Mouse (Mus musculus) megakaryocyte-erythroid progenitor cell, adult 5-6 weeks (primary cell): ENCODE measurements around the gene Asb2. TPM values are rescaled to one million over a fixed set of nuclear protein-coding genes. Genes with fewer than 3 reads are reported as not detected.

ENCODE experiments used
- ATAC-seq: replicated peaks from 2 replicates; pipeline ENCODE4 v1.8.0; 2016; ENCODE audit warnings: mild to moderate bottlenecking, inconsistent platforms; ENCODE audit not compliant: severe bottlenecking, poor library complexity, low FRiP score, low TSS enrichment
- total RNA-seq, 2 experiments: library from RNA; stranded (forward) in 1 of 2; stranded (reverse) in 1 of 2; fragments of 200-1000, 215-1000 nt in 1 of 2; fragments of >200 nt in 1 of 2; fragmentation: Nextera tagmentation in 1 of 2; gene quantifications; 2 replicates each; pipeline ENCODE4 v1.2.3; 2014 to 2017

Asb2 gene
- total RNA-seq, 2 experiments from 2014 or later = 0.38 TPM; not detected in 1

DNA sequence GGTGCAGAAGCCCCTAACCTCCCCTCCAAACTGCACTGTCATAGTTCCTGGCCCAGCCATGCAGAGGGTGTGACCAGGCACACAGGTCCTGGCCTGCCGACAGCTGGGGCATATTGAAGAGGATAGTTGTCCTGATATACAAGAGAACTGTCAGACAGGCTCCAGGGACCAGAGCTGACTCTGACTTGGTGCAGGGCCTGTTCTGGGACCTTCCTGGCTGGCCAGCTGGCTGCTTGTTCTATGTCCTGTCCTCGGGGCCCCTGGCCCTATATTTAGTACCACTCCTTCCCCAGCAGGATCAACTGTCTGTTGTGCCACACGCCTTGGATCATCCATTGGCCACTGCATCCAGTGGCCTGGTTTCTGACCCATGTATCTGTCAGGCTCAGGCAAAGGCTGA is 6.5 kb upstream of the Asb2 start:
- ATAC-seq = 0 out of 2 replicates have a peak, but pooled peaks have one; percentile 22

DNA sequence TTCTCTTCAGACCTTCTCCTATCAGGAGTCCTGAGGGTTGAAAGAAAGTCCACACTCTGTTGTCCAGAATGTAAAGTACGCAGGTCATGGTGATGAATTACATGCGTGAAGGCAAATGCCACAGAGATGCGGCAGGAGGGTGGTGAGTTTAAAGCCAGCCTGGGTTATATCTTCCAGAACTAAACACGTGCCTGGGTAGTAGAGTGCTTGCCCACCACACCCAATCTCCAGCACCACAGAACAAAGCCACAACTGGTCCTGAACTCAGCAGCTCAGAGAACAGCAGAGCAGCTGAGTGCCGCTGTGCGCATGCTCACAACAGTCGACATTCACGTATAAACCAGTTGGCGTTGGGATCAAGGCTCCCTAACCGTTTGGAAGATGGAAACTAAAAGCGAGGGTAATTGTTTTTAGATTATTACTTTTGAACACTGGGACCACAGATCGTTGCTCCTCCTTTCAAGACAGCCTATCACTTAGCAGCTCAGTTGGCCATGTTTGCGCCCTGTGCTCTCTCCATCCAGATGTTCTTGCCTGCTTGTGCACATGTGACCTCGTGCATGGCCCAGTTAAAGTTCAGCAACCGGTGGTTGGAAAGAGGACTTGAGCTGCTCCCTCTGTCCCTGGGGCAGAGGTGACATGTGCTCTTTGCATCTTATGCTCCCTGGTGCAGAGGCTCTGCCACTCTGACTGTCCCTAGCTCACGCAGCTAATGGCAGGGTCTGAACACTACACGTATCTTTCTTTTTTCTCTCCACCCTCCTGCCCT is 5.9 kb upstream of the Asb2 start:
- ATAC-seq = no peak

DNA sequence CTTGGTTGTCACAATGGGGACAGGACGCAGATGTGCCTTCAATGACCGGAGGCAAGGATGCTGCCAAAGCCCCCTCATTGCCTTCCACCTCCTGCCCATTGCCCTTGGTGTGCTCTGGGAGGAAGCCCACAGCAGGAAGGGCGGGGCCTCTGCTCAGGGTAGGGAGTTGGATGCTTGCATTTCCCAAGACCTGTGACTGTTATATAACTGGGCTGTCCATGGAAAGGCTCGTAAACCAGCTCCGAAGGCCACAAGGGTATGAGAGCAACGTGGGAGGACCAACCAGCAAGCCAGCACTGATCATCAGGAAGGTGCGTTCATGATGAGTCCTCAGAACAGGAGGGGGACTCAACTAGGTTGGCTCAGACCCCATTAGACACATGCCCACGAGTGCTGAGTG is 5.0 kb upstream of the Asb2 start:
- ATAC-seq = no peak

DNA sequence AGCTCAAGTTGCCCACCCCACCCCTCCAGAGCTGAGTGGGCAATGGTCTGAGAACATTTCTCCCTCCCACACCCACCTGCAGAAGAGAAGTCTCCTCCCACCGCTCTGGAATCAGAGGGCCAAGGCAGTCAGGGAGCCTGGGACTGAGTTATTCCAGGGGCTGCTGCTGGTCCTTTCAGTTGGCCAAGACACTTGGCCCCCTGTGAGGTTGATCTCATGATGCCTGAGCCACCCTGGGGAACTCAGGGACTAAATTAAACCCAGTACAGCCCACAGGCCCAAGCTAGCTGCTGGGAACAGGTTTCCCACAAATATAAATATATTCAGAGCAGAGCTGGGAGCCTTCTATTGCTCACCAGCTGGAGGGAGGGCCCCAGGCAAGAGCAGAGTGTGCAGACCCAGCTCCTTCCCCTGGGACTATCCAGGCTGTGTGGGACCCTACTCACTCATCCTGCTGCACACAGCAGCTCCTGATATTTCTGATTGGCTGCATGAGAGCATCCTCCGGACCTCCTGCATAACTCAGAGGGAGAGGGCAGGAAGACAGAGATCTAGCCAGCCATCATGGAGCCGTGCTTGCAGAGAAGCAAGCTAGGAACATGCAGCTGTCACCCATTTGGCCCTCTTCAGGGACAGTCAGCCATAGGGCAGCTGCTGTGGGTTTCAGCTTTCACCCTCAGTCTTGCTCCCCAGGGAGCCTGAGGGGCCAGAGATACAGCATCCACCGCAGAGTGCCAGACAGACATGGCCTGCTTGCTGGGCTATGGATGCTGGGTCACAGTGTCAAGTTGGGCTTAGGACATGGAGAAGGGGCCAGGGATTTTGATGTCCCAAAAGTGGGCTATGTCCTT is 3.4 kb upstream of the Asb2 start:
- ATAC-seq = no peak

DNA sequence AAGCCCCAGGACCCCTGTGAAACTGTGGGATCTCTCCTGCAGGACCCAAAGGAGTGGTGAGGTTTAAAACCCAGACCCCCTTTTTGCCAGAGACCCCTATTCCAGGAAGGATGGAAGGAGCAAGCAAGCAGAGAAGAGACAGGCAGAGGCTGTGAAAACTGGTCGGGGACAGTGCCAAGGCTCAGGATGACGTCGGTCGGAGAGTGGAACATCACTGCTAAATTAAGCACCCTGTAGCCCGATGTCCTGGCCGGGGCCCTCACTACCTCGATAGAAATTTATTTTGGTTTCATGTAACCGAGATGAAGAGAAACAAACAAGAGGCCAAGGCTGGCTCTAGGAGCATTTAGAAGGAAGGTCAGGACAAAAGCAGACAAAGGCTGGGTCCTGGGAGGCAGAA is 2.4 kb upstream of the Asb2 start:
- ATAC-seq = no peak

DNA sequence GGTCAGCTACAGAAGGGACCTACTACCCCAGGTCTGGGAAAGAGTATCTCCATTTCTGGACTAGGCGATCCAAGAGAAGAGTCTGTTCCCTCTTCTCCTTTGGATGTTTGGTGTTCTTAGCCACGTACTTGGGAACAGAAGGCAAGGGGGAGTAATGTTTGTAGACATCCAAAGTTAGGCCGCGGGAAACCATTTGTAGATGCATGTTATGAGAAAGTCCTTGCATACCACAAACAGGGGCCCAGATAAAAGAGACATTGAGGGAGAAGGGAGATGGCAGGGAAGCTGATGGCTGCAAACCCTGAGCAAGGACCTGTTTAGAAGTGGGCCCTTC is 581 bp upstream of the Asb2 start:
- ATAC-seq = no peak

DNA sequence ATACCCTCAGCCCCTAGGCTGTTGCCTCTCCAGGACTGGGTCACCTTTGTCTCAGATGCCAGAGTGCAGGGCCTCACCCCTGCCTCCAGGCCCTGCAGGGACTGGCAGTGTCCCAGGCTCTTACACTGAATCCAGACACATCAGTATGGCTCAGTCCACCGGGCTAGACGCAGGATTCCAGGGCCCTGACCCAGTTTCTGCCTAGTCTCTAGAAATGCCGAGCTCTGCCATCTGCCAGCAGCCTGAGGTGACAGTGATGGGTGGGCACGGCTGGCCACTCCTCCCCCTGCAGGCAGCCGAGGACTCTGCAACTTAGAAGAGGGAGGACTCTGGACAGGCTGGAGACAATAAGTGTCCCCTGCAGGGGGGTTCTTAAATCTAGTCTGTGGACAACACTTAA is 2.3 kb downstream of the Asb2 start:
- peak; percentile 78 for ATAC-seq

DNA sequence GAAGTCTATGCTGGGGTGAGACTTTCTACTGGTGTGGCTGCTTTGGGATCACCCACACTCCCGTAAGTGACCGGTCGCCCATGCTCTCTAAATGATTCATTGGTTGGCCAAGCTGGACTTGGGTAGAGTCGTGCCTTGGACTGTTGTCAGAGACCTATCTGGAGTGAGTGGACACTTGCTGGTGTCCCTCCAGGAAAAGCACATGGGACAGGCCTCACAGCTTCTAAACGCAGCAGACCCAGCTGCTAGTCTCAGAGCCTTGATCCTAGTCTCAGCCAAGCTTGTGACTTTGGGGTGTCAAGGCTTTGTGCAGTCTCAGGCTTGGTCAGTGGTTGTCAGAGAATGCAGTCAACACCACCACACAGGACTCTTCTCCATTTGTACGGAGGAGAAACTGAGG is 3.1 kb downstream of the Asb2 start:
- ATAC-seq = no peak

DNA sequence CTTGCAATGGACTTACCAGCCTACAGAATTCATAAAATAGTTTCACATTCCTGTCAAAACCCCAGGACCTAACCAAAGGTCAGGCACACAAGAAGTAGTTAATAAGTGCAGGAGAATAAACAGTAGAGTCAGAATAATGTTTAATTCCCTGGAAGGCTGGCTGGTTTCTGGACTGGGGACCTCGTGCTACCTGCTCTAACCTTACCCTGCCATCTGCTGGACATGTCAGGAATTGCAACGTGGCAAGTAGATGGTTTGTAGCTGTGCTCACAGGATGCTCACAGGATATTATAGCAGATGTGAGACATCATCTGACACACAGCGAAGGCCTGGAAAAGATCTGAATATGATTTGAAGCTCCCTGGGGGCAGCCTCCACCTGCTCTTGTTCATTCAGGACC is 7.3 kb downstream of the Asb2 start:
- ATAC-seq = peak; percentile 79

DNA sequence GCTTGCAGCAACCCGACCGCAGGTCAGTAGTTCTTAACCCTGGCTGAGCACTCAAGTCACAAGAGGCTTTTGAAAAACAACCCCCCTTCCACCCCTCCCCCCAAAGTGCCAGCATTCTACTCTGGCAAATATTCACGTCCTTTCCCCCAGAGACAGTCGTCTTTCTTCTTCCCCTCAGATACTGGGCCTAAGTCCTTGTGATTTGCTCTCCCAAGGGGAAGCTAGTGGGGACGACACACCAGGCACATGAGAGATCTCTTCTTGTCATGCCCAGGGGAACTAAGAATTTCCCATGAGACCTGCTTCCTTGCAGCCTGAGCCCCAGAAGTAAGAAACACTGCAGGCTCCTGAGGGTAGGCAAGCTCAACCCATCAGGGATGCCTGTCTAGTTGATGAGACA is 8.4 kb downstream of the Asb2 start:
- no peak for ATAC-seq

DNA sequence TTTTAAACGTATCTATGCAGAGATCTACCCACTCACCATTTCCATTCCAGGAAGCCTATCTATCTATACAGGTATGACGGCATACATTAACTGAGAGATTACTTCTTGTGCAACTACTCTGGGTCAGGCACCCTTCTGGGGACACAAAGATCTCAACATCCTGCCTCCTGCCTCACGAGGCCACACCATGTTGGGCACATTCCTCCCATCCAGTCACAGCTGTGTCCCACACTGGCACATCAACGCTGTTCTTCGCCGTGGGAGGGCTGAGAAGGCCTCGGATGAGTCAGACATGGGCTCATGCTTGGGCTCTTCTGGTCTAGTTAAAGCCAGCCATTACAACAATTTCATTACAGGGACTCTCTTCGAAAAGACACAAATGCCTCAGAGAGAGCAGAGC is 8.9 kb downstream of the Asb2 start:
- no peak for ATAC-seq

DNA sequence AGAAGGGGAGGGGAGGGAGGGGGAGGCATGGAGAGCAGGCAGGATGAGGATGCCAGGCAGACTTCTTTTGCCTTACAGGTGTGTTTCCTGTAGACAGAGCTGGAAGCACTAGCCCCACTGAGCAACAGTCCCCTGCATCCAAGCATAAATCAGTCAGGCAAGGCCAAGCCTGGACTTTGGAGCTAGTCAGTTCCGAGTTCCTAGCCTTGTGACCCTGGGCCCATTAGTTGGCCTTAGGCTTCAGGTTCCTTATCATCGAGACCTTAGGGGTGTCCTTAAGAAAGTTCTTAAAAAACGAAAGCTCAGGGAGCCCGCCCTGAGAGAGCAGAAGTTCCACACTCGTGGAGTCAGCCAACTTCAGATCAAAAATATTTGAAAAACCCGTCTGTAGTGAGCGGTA is 10.9 kb downstream of the Asb2 start:
- no peak for ATAC-seq

DNA sequence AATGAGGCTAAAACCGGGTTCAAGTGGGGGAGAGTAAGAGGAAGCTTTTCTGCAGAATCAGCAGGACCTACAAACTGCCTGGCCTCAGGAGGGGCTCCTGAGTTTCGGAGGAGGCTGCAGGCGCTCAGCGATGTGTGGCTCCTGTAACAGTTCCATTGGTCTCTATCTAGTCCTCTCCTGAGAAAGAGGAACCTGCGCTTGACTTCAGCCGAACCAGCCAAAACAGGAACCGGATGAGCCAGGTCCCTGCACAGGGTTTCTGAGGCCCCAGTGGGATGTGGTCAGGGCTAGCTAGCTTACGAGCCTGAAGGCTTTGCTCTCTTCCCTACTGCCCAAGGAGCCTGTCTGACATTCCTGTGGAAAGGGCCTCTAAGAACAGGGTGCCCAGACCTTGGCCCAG is 12.3 kb downstream of the Asb2 start:
- peak; percentile 40; the same call in 1 of the 2 replicates for ATAC-seq

DNA sequence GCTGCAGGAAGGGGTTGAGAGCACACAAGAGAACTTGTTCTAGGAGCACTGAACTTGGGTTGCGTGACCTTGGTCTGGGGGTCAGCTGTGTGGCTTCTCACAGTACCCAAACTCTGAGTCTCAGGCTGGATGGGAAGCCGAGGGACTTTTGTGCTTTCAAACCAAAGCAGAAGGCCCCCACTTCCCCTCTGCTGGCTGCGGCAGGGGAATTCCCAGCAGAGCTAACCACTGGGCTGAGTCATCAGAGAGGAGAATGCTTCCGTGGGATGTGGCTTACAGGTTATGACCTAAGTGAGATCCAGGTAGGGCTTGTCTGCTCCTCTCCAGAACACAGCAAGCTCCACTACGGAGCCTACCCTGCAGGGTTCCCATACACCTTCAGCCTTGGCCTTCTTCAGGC is 14.6 kb downstream of the Asb2 start:
- no peak for ATAC-seq

DNA sequence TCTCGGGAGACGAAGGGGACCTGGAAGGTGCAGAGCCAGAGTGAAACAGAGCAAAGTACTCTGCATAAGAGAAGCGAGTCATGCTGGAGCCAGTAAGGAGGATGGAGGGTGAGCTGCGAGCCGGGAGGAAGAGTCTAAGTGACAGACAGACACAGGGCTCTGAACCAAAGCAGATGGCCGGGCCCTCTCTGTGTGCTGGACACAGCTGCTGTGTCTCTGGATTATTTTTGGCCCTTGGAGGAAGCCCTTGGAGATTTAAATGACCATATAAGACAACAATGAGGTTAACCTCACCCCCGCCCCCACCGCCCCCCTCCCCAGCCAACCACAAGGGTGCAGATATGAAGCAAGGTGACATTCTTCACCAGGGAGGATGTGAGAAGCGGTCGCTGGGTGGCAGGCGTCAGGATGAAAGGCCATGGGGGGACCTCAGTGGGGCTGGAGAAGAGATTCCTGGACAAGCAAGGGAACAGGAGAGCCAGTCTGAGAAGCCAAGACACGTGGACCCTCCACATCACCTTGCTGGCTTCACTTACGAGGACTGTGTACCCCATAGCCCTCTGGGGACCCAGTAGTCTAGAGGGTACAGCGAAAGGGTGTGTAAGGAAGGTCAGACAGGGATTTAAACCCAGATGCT is 17.5 kb downstream of the Asb2 start:
- ATAC-seq = no peak

DNA sequence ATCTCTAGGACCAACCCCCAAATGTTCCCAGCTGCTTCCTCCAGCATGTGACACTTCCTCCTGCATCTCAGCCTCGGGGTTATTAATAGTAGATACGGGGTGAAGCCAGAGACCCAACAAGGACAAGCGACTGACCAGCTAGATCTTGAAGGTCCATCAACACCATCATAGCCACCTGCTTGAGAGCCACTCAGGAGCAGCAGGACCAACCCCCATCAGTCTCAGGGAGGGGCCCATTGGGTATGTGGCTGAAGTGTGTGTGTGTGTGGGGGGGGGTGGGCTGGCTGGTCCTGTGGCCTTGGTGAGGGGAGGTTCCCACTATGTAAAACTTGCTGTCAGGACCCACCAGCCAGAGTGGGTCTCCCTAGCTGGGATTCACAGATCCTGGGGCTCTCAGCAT is 19.0 kb downstream of the Asb2 start:
- no peak for ATAC-seq

DNA sequence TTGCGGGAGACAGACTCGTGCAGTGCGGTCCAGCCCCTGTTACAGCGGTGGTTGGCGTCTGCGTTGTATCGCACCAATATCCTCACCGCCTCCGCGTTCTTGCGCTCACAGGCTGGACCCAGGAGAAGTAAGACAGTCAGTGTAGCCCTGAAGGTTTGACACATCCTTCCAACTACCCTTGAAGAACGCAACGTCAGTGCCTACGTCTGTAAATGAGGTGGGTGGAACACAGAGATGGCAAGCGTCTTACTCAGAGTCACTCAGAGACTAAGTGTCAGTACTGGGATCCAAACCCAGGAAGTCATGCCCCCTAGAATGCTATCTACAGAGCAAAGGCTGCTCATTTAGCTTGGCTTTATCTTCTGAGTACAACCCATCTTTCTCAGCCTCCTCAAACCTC is 22.4 kb downstream of the Asb2 start:
- no peak for ATAC-seq

DNA sequence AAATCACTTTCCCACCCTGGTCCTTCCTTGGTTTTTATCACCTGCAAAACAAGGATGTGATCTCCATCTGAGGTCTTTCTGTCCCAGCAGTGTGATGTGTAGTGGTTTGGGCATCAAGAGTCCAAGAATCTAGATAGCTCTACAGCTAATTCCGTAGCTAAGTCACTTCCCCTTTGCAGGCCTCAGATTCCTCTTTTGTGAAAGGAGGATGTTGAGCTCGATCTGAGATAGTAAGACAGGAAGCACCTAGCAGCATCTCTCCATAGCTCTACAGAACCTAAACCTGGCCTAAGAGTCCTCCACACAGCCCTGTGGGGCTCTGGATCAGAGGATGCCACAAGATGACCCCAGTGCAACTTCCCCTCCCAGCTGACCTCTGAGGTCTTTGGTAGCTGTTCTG is 22.9 kb downstream of the Asb2 start:
- ATAC-seq = no peak

DNA sequence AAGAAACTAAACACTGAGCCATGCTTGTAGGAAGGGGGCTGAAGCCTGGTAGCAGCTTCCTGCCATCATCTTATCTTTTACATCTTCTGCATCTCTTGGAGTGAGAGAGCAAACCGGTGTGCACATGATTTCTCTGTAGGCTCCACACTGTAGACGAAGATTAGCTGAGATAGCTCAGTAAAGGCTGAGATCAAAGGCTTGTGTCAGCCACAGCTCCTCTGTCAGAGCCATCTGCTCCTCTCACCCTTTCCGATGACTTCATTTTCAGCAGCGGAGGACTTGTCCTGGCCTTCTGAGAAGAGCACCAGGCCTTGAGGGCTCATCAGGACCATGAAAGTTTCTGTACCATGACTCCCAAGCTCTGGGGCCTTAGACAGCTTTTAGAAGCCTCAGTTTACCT is 24.3 kb downstream of the Asb2 start:
- ATAC-seq = no peak

DNA sequence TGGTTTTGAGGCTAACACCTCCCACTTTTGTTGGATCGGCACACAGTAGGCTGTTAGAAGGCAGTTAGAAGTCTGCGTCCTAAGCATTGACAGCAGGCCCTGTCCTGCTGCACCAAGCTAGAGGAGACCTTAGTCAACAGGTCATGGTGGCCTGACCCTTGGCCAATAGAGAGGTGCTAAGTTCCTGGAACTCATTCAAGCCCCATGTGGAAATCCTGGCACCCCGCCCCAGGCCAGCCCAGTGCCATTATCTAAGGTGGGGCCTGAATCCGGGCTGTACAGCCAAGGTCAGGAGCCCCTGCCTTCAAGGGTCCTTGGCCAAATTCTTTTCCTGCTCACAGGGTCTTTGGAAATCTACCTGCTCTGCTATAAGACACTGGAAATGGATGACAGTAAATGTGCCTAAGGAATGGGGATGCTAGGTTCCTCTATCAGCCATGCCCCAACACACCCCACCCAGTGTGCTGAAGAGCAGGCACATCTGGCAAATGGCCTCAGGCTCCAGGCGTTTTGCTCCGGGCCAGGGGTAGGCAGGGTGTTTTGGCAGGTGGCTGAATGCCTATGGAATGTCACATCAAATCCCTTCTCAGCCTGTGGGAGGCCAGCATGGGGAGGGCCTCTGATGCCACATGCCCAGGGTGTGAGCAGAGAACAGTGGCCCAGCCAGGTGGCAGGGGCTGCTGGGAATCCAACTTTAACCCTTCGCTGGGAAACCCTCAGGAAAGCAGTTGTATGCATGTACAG is 27.2 kb downstream of the Asb2 start:
- ATAC-seq = no peak
